Mouse (Mus musculus) heart, postnatal 14 days (tissue): ENCODE data around the gene Fam20c. TPM values are rescaled to one million over a fixed set of nuclear protein-coding genes. Genes with fewer than 3 reads are reported as not detected.

Experiments used
- DNase-seq, 2 experiments: peaks; one replicate each; pipeline ENCODE4 v3.0.0; 2021 to 2022
- intact Hi-C: fragments of 180-260 bp; cut with DNase I; formaldehyde crosslinking; loops from one replicate; pipeline ENCODE4 v1.15.1; 2025
- long read RNA-seq, 2 experiments: library from polyadenylated mRNA; stranded (forward); transcript quantifications; one replicate each; pipeline ENCODE4 v2.0.0; 2021
- total RNA-seq, 2 experiments: library from RNA; stranded (reverse); gene quantifications; 2 replicates each; pipeline ENCODE4 v1.2.3; 2021

The Fam20c gene
- 10 to 100 TPM in 1 of 2 experiments, 1 to 10 TPM in 1; 9.9 to 10.4 TPM for total RNA-seq
- long read RNA-seq, experiment 1, transcript Fam20c-201 (10 exons, 3,582 nt) = major isoform, 25 of 27 reads
- long read RNA-seq, experiment 1, partial matches to known transcripts = 1 of 27 reads
- long read RNA-seq, experiment 1, other reads (novel, unspliced or antisense) = 1 of 27 reads
- long read RNA-seq, experiment 2, transcript Fam20c-201 (10 exons, 3,582 nt) = major isoform, 31 of 32 reads
- long read RNA-seq, experiment 2, partial matches to known transcripts = 1 of 32 reads
- long read RNA-seq, experiment 2, other reads (novel, unspliced or antisense) = 0 of 32 reads

- intact Hi-C loops = no loop called here
- DNase-seq = peak; percentile 88 to 90
Measured at GRCm38 (mm10) chr5:138754303-138755120, at the start of gene Fam20c. Gene Fam20c (plus strand): TSS chr5:138754514.

GRCm38 (mm10) chr5:138707367-138707766, 46.9 kb upstream of the Fam20c start:
- intact Hi-C loops = no loop called here
- DNase-seq = no peak

- intact Hi-C loops = no loop called here
- no peak for DNase-seq
Measured at GRCm38 (mm10) chr5:138708591-138708990, 45.7 kb upstream of the Fam20c start.

GRCm38 (mm10) chr5:138715561-138716095, 38.7 kb upstream of the Fam20c start:
- intact Hi-C loops = no loop called here

GRCm38 (mm10) chr5:138720329-138721190, 33.8 kb upstream of the Fam20c start:
- DNase-seq = no peak
- intact Hi-C loops = no loop called here

More at GRCm38 (mm10) chr5:138715561-138716095, 38.7 kb upstream of the Fam20c start:
- DNase-seq = no peak

GRCm38 (mm10) chr5:138724417-138724816, 29.9 kb upstream of the Fam20c start:
- intact Hi-C loops = no loop called here
- DNase-seq = no peak

GRCm38 (mm10) chr5:138725151-138725550, 29.2 kb upstream of the Fam20c start:
- no peak for DNase-seq

GRCm38 (mm10) chr5:138730863-138731262, 23.5 kb upstream of the Fam20c start:
- DNase-seq = no peak
- intact Hi-C loops = no loop called here

More at GRCm38 (mm10) chr5:138725151-138725550, 29.2 kb upstream of the Fam20c start:
- intact Hi-C loops = no loop called here

- DNase-seq = no peak
- intact Hi-C loops = no loop called here
Measured at GRCm38 (mm10) chr5:138733317-138733899, 20.9 kb upstream of the Fam20c start.

GRCm38 (mm10) chr5:138734018-138734417, 20.3 kb upstream of the Fam20c start:
- intact Hi-C loops = no loop called here
- no peak for DNase-seq

- intact Hi-C loops = no loop called here
- DNase-seq = no peak
Measured at GRCm38 (mm10) chr5:138735201-138735757, 19.0 kb upstream of the Fam20c start.

GRCm38 (mm10) chr5:138740150-138740549, 14.2 kb upstream of the Fam20c start:
- intact Hi-C loops = no loop called here
- no peak for DNase-seq

GRCm38 (mm10) chr5:138741516-138741915, 12.8 kb upstream of the Fam20c start:
- DNase-seq = no peak
- intact Hi-C loops = no loop called here

GRCm38 (mm10) chr5:138742281-138742680, 12.0 kb upstream of the Fam20c start:
- intact Hi-C loops = no loop called here
- DNase-seq = no peak

- intact Hi-C loops = no loop called here
- DNase-seq = no peak
Measured at GRCm38 (mm10) chr5:138743631-138744030, 10.7 kb upstream of the Fam20c start.

GRCm38 (mm10) chr5:138745378-138746099, 8.8 kb upstream of the Fam20c start:
- intact Hi-C loops = no loop called here
- no peak for DNase-seq

GRCm38 (mm10) chr5:138753269-138753668, 1.0 kb upstream of the Fam20c start:
- intact Hi-C loops = no loop called here
- no peak for DNase-seq

- DNase-seq = peak in 1 of 2 experiments; percentile 44
- intact Hi-C loops = no loop called here
Measured at GRCm38 (mm10) chr5:138753946-138754302, 390 bp upstream of the Fam20c start.

- intact Hi-C loops = no loop called here
- DNase-seq = no peak
Measured at GRCm38 (mm10) chr5:138755121-138755452, 773 bp downstream of the Fam20c start.
